Mouse (Mus musculus) intestine, embryonic 16.5 days (tissue): Measurements from ENCODE around the gene Rsl24d1. TPM values are rescaled to one million over a fixed set of nuclear protein-coding genes. Genes with fewer than 3 reads are reported as not detected.
"Not testable (repeated sequence)": the region's sequence is repeated elsewhere in the genome, so short reads cannot be mapped to it uniquely, and the experiment has no call there.

Experiments
- ATAC-seq: fragments of 200-750 bp; cut with Nextera tagmentation; 2 replicates; pipeline ENCODE4 v1.8.0; 2017; ENCODE audit warnings: moderate TSS enrichment, moderate library complexity
- H3K27ac ChIP-seq: fragments of 300-500 bp; sonication (generic); 2 replicates; pipeline ENCODE4 v1.5.1; 2014; ENCODE audit warnings: mild to moderate bottlenecking, low read length
- H3K27me3 ChIP-seq: fragments of 300-500 bp; sonication (generic); replicated peaks from 2 replicates; pipeline ENCODE4 v1.6.1; 2014; ENCODE audit warnings: low read length, control low read depth, mixed read lengths; ENCODE audit not compliant: control insufficient read depth, insufficient read depth
- H3K36me3 ChIP-seq: fragments of 300-500 bp; sonication (generic); 2 replicates; pipeline ENCODE4 v1.6.1; 2014; ENCODE audit warnings: low read length, control low read depth; ENCODE audit not compliant: control insufficient read depth, insufficient read depth
- H3K4me1 ChIP-seq: fragments of 300-500 bp; sonication (generic); 2 replicates; pipeline ENCODE4 v1.6.1; 2014; ENCODE audit warnings: low read length, control low read depth, mixed read lengths; ENCODE audit not compliant: control insufficient read depth, insufficient read depth
- H3K4me2 ChIP-seq: fragments of 300-500 bp; sonication (generic); 2 replicates; pipeline ENCODE4 v1.6.1; 2014; ENCODE audit warnings: low read depth, low read length, control low read depth
- H3K4me3 ChIP-seq: fragments of 300-500 bp; sonication (generic); 2 replicates; pipeline ENCODE4 v1.5.1; 2014; ENCODE audit warnings: mild to moderate bottlenecking, low read length
- H3K9ac ChIP-seq: fragments of 300-500 bp; sonication (generic); 2 replicates; pipeline ENCODE4 v1.6.1; 2014; ENCODE audit warnings: low read depth, low read length
- H3K9me3 ChIP-seq: fragments of 300-500 bp; sonication (generic); 2 replicates; pipeline ENCODE4 v1.6.1; 2016; ENCODE audit warnings: low read length, control low read depth; ENCODE audit not compliant: control insufficient read depth
- WGBS: fragments of 180-500 bp; shearing (Covaris S2); extraction: QIAGEN DNeasy Blood & Tissue Kit; methylation state at CpG from one replicate; pipeline ENCODE4 v1.1.7; 2014; 5-methylcytosine and 5-hydroxymethylcytosine counted together
- polyA plus RNA-seq: library from polyadenylated mRNA; unstranded; fragments of >200 nt; fragmentation: Nextera tagmentation; extraction: Ambion mirVana; gene quantifications from 2 replicates; pipeline ENCODE4 v1.2.1, GENCODE M21; 2015

The Rsl24d1 gene
- polyA plus RNA-seq, 1 experiment from 2014 or later, result 82.8 TPM

- no peaks in the 10 kb centered on the region for H3K9me3 ChIP-seq
- peak; percentile 83 for ATAC-seq
- H3K27me3 ChIP-seq, result no peaks in the 10 kb centered on the region
- WGBS, result 26% methylated on average over 17 of the region's 17 CpGs
- no peak overlapping the region for H3K4me3 ChIP-seq
- 0 out of 2 replicates have a peak, but pooled peaks cover under 1% of the 10 kb centered on the region for H3K4me1 ChIP-seq
- H3K36me3 ChIP-seq, result no peaks in the 10 kb centered on the region
- H3K27ac ChIP-seq, result no peak overlapping the region
- no peak overlapping the region for H3K9ac ChIP-seq
- H3K4me2 ChIP-seq, result no peak overlapping the region
Measured at GRCm38 (mm10) chr9:73094580-73094979, 18.6 kb upstream of the Rsl24d1 start.

GRCm38 (mm10) chr9:73097898-73098297 is 15.3 kb upstream of the Rsl24d1 start:
- Histone ChIP-seq H3K4me3 (no peak overlapping the region), H3K27me3 (peaks cover 2% of the 10 kb centered on the region; the same call in 1 of the 2 replicates), H3K4me2 (no peak overlapping the region), H3K9ac (no peak overlapping the region), H3K9me3 (no peaks in the 10 kb centered on the region), H3K4me1 (no peaks in the 10 kb centered on the region), H3K27ac (no peak overlapping the region), H3K36me3 (no peaks in the 10 kb centered on the region)
- WGBS, result 68% methylated on average over 2 of the region's 2 CpGs
- no peak for ATAC-seq

- Histone ChIP-seq H3K4me1 (peaks cover 6% of the 10 kb centered on the region; the same call in 1 of the 2 replicates), H3K9ac (no peak within 1 kb of the TSS), H3K4me3 (no peak within 1 kb of the TSS), H3K4me2 (no peak within 1 kb of the TSS), H3K9me3 (no peaks in the 10 kb centered on the region), H3K27ac (no peak within 1 kb of the TSS), H3K27me3 (peaks cover 2% of the 10 kb centered on the region; the same call in 1 of the 2 replicates), H3K36me3 (no peaks in the 10 kb centered on the region)
- 88% methylated on average over 5 of the region's 5 CpGs for WGBS
- no peak for ATAC-seq
Measured at GRCm38 (mm10) chr9:73101536-73101935, 11.7 kb upstream of the Rsl24d1 start, which contains the start of gene Khdc3. Gene Khdc3 (plus strand): TSS chr9:73101836.

DNA sequence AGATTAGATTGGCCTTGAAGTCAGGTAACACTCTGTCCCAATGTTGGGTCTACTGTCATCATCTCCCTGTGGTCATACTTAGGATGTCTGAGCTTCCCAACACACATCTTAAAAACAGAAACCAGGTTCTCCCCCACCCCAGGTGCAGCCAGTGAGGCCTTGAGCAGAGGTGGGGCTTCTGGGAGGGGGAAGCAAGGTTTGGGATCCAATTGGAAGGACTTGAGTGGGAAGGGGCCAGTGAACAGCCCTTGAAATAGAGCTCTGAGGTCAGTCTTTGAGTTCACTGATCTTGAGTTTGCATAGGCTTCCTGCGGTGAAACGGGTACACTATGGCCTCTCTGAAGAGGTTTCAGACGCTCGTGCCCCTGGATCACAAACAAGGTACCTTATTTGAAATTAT is 11.0 kb upstream of the Rsl24d1 start, which contains the start of gene Gm20509:
TSS of gene Gm20509 (plus strand) at position 290 of the 400 bp plus-strand sequence.
- Histone ChIP-seq H3K4me2 (peak within 1 kb of the TSS; percentile 97), H3K27me3 (peaks cover 2% of the 10 kb centered on the region; the same call in 1 of the 2 replicates), H3K9ac (peak within 1 kb of the TSS; percentile 74), H3K4me3 (peak within 1 kb of the TSS; percentile 52), H3K9me3 (no peaks in the 10 kb centered on the region), H3K36me3 (no peaks in the 10 kb centered on the region), H3K4me1 (peaks cover 6% of the 10 kb centered on the region; the same call in 1 of the 2 replicates), H3K27ac (no peak within 1 kb of the TSS)
- WGBS, result 97% methylated on average over 4 of the region's 4 CpGs
- no peak for ATAC-seq

- H3K27me3 ChIP-seq, result peaks cover 2% of the 10 kb centered on the region; the same call in 1 of the 2 replicates
- H3K4me3 ChIP-seq, result peak overlapping the region; percentile 52
- 4% methylated on average over 60 of the region's 60 CpGs for WGBS
- no peaks in the 10 kb centered on the region for H3K9me3 ChIP-seq
- peaks cover 6% of the 10 kb centered on the region; the same call in 1 of the 2 replicates for H3K4me1 ChIP-seq
- ATAC-seq, result peak; percentile 68
- peak overlapping the region; percentile 97 for H3K4me2 ChIP-seq
- H3K27ac ChIP-seq, result no peak overlapping the region
- no peaks in the 10 kb centered on the region for H3K36me3 ChIP-seq
- H3K9ac ChIP-seq, result peak overlapping the region; percentile 74
Measured at GRCm38 (mm10) chr9:73103159-73103879, 9.9 kb upstream of the Rsl24d1 start.

- Histone ChIP-seq H3K27ac (no peak overlapping the region), H3K4me1 (peaks cover 6% of the 10 kb centered on the region; the same call in 1 of the 2 replicates), H3K9ac (peak overlapping the region; percentile 74), H3K36me3 (no peaks in the 10 kb centered on the region), H3K27me3 (peaks cover 2% of the 10 kb centered on the region; the same call in 1 of the 2 replicates), H3K4me3 (peak overlapping the region; percentile 52), H3K4me2 (peak overlapping the region; percentile 97), H3K9me3 (no peaks in the 10 kb centered on the region)
- WGBS, result 40% methylated on average over 5 of the region's 5 CpGs
- no peak; the same call in none of the 2 replicates for ATAC-seq
Measured at GRCm38 (mm10) chr9:73103880-73104198, 9.4 kb upstream of the Rsl24d1 start.

- Histone ChIP-seq H3K27me3 (peaks cover 2% of the 10 kb centered on the region; the same call in 1 of the 2 replicates), H3K36me3 (no peaks in the 10 kb centered on the region)
Measured at GRCm38 (mm10) chr9:73105141-73105540, 8.1 kb upstream of the Rsl24d1 start.

GRCm38 (mm10) chr9:73105771-73106170 is 7.5 kb upstream of the Rsl24d1 start:
- Histone ChIP-seq H3K36me3 (no peaks in the 10 kb centered on the region), H3K9me3 (no peaks in the 10 kb centered on the region), H3K4me3 (no peak overlapping the region), H3K9ac (no peak overlapping the region), H3K27me3 (peaks cover 2% of the 10 kb centered on the region; the same call in 1 of the 2 replicates), H3K4me1 (peaks cover 6% of the 10 kb centered on the region; the same call in 1 of the 2 replicates), H3K4me2 (no peak overlapping the region), H3K27ac (no peak overlapping the region)
- no peak for ATAC-seq

More at GRCm38 (mm10) chr9:73105141-73105540, 8.1 kb upstream of the Rsl24d1 start:
- Histone ChIP-seq H3K4me3 (no peak overlapping the region), H3K4me1 (peaks cover 6% of the 10 kb centered on the region; the same call in 1 of the 2 replicates), H3K27ac (no peak overlapping the region), H3K9ac (no peak overlapping the region), H3K4me2 (no peak overlapping the region), H3K9me3 (no peaks in the 10 kb centered on the region)
- no peak for ATAC-seq
- 63% methylated on average over 1 of the region's 1 CpGs for WGBS

DNA sequence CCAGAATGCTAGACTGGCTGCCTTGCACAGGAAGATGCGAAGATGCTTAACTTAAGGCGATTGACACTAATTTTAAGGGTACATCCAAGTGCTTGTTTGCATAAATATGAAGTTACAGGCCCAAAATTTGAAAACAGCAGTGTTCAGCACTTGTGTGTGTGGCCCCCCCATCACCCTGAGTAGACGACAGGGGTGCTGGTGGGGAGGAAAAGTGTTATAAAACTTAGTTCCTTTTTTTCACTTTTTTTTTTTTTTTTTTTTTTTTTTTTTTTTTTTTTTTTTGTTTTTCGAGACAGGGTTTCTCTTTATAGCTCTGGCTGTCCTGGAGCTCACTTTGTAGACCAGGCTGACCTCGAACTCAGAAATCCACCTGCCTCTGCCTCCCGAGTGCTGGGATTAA is 3.5 kb downstream of the Rsl24d1 start:
- WGBS, result 83% methylated on average over 5 of the region's 6 CpGs
- peaks cover 14% of the 10 kb centered on the region; the same call in 1 of the 2 replicates for H3K36me3 ChIP-seq
- not testable (repeated sequence) for H3K27me3 ChIP-seq, H3K27ac ChIP-seq, H3K4me3 ChIP-seq, H3K4me2 ChIP-seq, H3K9ac ChIP-seq, H3K9me3 ChIP-seq, H3K4me1 ChIP-seq, ATAC-seq
